Mouse (Mus musculus): ENCODE data around the gene Brca1. TPM values are rescaled to one million over a fixed set of nuclear protein-coding genes. Genes with fewer than 3 reads are reported as not detected.
"Not testable (repeated sequence)": the region's sequence is repeated elsewhere in the genome, so short reads cannot be mapped to it uniquely, and the experiment has no call there.

Gene Brca1
- polyA plus RNA-seq (2015; fragmentation: Nextera tagmentation; extraction: Ambion mirVana) = 6.6 TPM in 2 replicates

DNA sequence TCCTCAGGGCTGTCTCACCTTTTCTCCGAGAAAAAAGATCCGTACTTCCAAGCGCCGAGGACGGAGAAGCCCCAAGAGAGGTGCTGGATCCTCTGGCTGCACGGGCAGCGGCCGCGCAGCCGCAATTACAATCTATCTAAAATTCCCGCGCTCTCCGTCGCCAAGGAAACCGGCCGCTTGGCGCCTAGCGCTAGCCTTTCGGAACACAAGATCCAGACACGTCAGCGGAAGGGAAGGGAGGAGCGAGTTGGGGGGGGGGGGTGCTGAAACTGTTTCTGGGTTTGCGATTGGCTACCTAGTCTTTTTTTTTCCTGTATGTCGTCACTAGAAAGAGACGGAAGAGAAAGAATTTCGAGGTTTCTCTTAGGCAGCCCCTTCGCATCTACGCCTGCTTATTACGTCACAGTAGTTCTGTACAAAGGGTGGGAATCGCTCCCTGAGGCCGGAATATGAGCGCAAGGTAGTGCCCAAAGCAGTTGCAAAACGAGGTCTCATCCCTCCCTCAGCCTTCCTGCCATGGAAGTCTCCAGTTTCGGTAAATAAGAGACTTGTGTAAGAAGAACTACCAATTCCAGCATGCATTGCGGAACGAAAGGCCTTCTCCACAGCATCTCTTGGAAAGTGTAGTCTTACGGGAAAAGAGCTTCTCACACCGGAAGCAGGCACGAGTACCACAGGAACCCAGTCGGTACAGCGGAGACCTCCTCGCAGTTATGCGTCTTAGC lies at the start of gene Brca1, which contains the start of gene Nbr1:
Gene Brca1 (minus strand): TSS at position 205 of the 725 bp plus-strand sequence.
Gene Nbr1 (plus strand): TSS at position 399 of the 725 bp plus-strand sequence.
- no peaks in the 10 kb centered on the region for H3K27me3 ChIP-seq
- peaks cover 6% of the 10 kb centered on the region; the same call in 1 of the 2 replicates for H3K36me3 ChIP-seq
- H3K27ac ChIP-seq = peak within 1 kb of the TSS; percentile 92
- ATAC-seq (replicated peaks; ENCODE audit: insufficient number of reproducible peaks, insufficient read depth, low FRiP score, low read depth) = peak; percentile 84
- peak within 1 kb of the TSS; percentile 79 for H3K4me3 ChIP-seq
- no peaks in the 10 kb centered on the region for H3K9me3 ChIP-seq (replicated peaks)
- peak within 1 kb of the TSS; percentile 74 for H3K9ac ChIP-seq
- under 1% methylated on average over 43 of the region's 43 CpGs for WGBS
- H3K4me1 ChIP-seq (replicated peaks) = peaks cover 24% of the 10 kb centered on the region
- H3K4me2 ChIP-seq = peak within 1 kb of the TSS; percentile 79

DNA sequence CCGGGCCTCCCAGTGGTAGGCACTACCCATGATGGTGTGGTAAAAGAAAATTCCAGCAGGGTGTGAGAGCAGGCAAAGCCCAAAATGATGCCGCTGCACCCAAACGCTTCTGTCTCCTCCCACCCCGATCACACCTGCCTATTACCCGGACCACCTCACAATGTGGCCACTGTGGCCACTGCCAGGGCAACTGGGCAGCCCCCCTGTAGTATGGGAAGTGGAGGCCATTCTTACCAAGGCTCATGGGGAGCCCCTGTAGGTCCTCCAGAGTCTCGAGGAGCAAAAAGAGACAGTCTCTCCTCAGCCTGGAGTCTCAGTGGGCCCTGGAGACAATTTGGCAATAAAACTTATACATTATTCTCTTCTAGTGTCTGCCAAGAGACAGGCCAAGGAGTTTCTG lies 47.4 kb upstream of the Brca1 start, which contains the start of gene Gm11634:
Gene Gm11634 (minus strand): TSS at position 101 of the 400 bp plus-strand sequence.
- no peak for ATAC-seq (replicated peaks; ENCODE audit: insufficient number of reproducible peaks, insufficient read depth, low FRiP score, low read depth)
- 74% methylated on average over 6 of the region's 6 CpGs for WGBS
- H3K9ac ChIP-seq = no peak within 1 kb of the TSS
- H3K4me2 ChIP-seq = no peak within 1 kb of the TSS
- no peak within 1 kb of the TSS for H3K4me3 ChIP-seq
- H3K4me1 ChIP-seq (replicated peaks) = no peaks in the 10 kb centered on the region
- H3K27ac ChIP-seq = no peak within 1 kb of the TSS
- H3K27me3 ChIP-seq = peaks cover 17% of the 10 kb centered on the region
- H3K36me3 ChIP-seq = no peaks in the 10 kb centered on the region
- H3K9me3 ChIP-seq (replicated peaks) = no peaks in the 10 kb centered on the region

GRCm38 (mm10) chr11:101589989-101590624 lies 38.4 kb upstream of the Brca1 start:
- Histone ChIP-seq H3K4me2 (no peak overlapping the region), H3K9ac (no peak overlapping the region), H3K4me1 (replicated peaks) (no peaks in the 10 kb centered on the region), H3K27ac (no peak overlapping the region), H3K27me3 (no peaks in the 10 kb centered on the region), H3K4me3 (no peak overlapping the region), H3K9me3 (replicated peaks) (no peaks in the 10 kb centered on the region), H3K36me3 (no peaks in the 10 kb centered on the region)
- 65% methylated on average over 12 of the region's 12 CpGs for WGBS
- no peak for ATAC-seq (replicated peaks; ENCODE audit: insufficient number of reproducible peaks, insufficient read depth, low FRiP score, low read depth)

GRCm38 (mm10) chr11:101589444-101589843 lies 37.7 kb upstream of the Brca1 start:
- Histone ChIP-seq H3K36me3 (no peaks in the 10 kb centered on the region), H3K9me3 (replicated peaks) (no peaks in the 10 kb centered on the region), H3K9ac (no peak overlapping the region), H3K27ac (no peak overlapping the region), H3K4me3 (no peak overlapping the region), H3K27me3 (no peaks in the 10 kb centered on the region), H3K4me1 (replicated peaks) (no peaks in the 10 kb centered on the region), H3K4me2 (no peak overlapping the region)
- WGBS = 29% methylated on average over 5 of the region's 5 CpGs
- ATAC-seq (replicated peaks; ENCODE audit: insufficient number of reproducible peaks, insufficient read depth, low FRiP score, low read depth) = no peak

DNA sequence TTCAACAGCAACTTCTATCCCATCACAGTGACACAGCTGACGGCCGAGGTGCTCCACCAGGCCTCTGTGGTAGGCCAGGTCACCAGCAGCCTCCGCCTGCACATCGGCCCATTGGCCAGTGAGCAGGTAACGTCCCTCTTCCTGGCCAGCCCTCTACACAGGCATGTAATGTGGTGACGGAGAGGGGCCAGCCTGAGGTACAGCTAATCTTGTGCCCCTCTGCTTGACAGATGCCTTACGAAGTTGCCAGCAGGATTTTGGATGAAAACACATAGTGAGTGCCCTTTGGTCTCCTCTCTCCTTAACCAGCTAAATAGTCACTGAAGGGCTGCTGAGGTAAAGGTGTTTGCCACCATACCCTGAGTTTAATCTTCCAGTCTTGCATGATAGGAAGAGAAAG lies 37.1 kb upstream of the Brca1 start:
- Histone ChIP-seq H3K4me1 (replicated peaks) (no peaks in the 10 kb centered on the region), H3K27ac (no peak overlapping the region), H3K36me3 (no peaks in the 10 kb centered on the region), H3K4me2 (no peak overlapping the region), H3K9me3 (replicated peaks) (no peaks in the 10 kb centered on the region), H3K27me3 (no peaks in the 10 kb centered on the region), H3K4me3 (no peak overlapping the region), H3K9ac (no peak overlapping the region)
- WGBS = 87% methylated on average over 7 of the region's 7 CpGs
- no peak; the same call in 1 of the 2 replicates for ATAC-seq (replicated peaks; ENCODE audit: insufficient number of reproducible peaks, insufficient read depth, low FRiP score, low read depth)

GRCm38 (mm10) chr11:101587676-101588075 lies 35.9 kb upstream of the Brca1 start:
- Histone ChIP-seq H3K27me3 (no peaks in the 10 kb centered on the region), H3K36me3 (no peaks in the 10 kb centered on the region), H3K27ac (no peak overlapping the region), H3K9me3 (replicated peaks) (no peaks in the 10 kb centered on the region), H3K4me2 (no peak overlapping the region), H3K9ac (no peak overlapping the region), H3K4me1 (replicated peaks) (no peaks in the 10 kb centered on the region), H3K4me3 (no peak overlapping the region)
- WGBS = 84% methylated on average over 10 of the region's 10 CpGs
- no peak for ATAC-seq (replicated peaks; ENCODE audit: insufficient number of reproducible peaks, insufficient read depth, low FRiP score, low read depth)

DNA sequence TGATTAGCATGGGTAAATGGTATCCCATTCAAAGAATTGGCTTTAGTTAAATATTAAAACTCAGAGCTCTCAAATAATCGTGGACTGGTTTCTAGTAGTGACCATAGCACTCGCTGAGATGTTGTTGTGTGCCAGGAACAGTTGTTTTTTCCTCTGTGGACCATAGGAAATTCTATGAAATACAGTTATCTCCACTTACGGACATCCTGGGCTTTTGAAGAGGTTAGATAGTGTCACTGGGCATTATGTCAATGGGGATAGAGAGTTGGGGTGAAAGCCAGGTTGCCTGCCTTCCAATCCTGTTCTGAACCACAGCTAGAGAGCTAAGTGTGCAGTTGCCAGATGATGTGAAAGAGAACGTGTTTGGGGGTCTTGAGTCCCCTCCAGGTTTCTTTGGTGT lies 34.0 kb upstream of the Brca1 start:
- Histone ChIP-seq H3K4me2 (no peak overlapping the region), H3K4me1 (replicated peaks) (peaks cover 7% of the 10 kb centered on the region), H3K27ac (no peak overlapping the region), H3K36me3 (peaks cover 5% of the 10 kb centered on the region; the same call in 1 of the 2 replicates), H3K27me3 (no peaks in the 10 kb centered on the region), H3K9me3 (replicated peaks) (no peaks in the 10 kb centered on the region), H3K9ac (no peak overlapping the region), H3K4me3 (no peak overlapping the region)
- no peak for ATAC-seq (replicated peaks; ENCODE audit: insufficient number of reproducible peaks, insufficient read depth, low FRiP score, low read depth)
- 68% methylated on average over 4 of the region's 4 CpGs for WGBS

DNA sequence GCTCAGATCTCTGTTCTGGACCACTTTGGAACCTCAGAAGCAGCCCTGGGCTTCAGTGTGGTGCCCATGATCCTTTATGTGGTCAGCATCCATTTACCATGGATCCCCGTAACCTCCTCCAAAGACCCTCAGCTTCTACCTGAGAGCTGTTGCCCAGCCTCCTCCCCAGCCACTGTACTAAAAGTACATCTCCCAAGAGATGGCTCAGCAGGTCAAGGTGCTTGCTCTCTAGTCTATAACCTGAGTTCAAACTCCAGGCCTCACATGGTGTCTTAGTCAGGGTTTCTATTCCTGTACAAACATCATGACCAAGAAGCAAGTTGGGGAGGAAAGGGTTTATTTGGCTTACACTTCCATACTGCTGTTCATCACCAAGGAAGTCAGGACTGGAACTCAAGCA lies 33.3 kb upstream of the Brca1 start:
- not testable (repeated sequence) for H3K27ac ChIP-seq; H3K4me1 ChIP-seq (replicated peaks); H3K27me3 ChIP-seq; ATAC-seq (replicated peaks; ENCODE audit: insufficient number of reproducible peaks, insufficient read depth, low FRiP score, low read depth); H3K4me3 ChIP-seq; H3K9me3 ChIP-seq (replicated peaks); H3K9ac ChIP-seq; H3K4me2 ChIP-seq
- peaks cover 12% of the 10 kb centered on the region; the same call in 1 of the 2 replicates for H3K36me3 ChIP-seq
- 97% methylated on average over 1 of the region's 1 CpGs for WGBS

GRCm38 (mm10) chr11:101583205-101583604 lies 31.4 kb upstream of the Brca1 start:
- Histone ChIP-seq H3K36me3 (peaks cover 29% of the 10 kb centered on the region), H3K9ac (no peak overlapping the region), H3K4me3 (no peak overlapping the region), H3K27ac (no peak overlapping the region), H3K27me3 (no peaks in the 10 kb centered on the region), H3K4me1 (replicated peaks) (peaks cover 7% of the 10 kb centered on the region), H3K9me3 (replicated peaks) (no peaks in the 10 kb centered on the region), H3K4me2 (no peak overlapping the region)
- ATAC-seq (replicated peaks; ENCODE audit: insufficient number of reproducible peaks, insufficient read depth, low FRiP score, low read depth) = no peak
- 87% methylated on average over 2 of the region's 2 CpGs for WGBS

GRCm38 (mm10) chr11:101582054-101583035 lies 30.6 kb upstream of the Brca1 start, which contains the start of gene Tmem106a:
TSS of gene Tmem106a (plus strand) at chr11:101582242.
- H3K36me3 ChIP-seq = peaks cover 38% of the 10 kb centered on the region
- H3K9ac ChIP-seq = peak within 1 kb of the TSS; percentile 51; the same call in 1 of the 2 replicates
- H3K27ac ChIP-seq = no peak within 1 kb of the TSS
- peaks cover 7% of the 10 kb centered on the region for H3K4me1 ChIP-seq (replicated peaks)
- peak within 1 kb of the TSS; percentile 52 for H3K4me3 ChIP-seq
- H3K4me2 ChIP-seq = peak within 1 kb of the TSS; percentile 62
- no peaks in the 10 kb centered on the region for H3K9me3 ChIP-seq (replicated peaks)
- no peaks in the 10 kb centered on the region for H3K27me3 ChIP-seq
- 18% methylated on average over 30 of the region's 31 CpGs for WGBS
- ATAC-seq (replicated peaks; ENCODE audit: insufficient number of reproducible peaks, insufficient read depth, low FRiP score, low read depth) = peak; percentile 79

Measured in heart, embryonic 15.5 days (tissue).